8 mouse cellular contexts compared by ENCODE assay signal in the genomic region with DNA sequence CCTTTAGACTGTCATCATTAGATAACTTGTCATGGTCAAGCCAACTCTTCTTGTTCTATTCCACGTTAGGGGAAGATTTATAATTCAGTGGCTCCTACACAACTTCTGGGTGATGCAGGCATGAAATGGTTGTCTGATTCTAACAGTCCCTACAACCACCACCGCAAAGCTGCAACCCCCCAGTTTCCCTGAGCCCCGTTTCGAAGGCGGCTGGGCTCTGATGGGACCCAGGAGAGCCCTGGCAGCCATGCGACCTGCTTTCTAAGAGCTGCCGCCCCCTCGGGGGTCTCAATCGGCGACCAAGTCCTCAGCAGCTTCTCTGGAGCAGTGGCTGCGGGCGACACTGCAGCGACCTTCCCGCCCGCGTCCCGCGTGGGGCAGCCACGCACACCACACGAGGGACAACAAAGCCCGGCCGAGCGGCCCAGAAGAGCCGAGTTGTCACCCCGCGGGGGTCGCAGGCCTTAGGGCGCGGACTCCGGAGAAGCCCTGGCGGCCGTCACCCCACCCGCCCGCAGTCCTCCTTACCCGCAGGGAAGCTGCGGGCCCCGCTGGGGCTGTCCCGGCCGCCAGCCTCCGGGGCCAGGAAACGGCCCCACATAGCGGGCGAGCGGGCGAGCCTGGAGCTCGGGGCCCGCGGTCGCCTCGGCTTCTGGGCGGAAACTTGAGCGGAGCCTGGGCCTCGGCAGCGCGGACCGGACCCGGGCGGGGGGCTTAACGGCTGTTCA. TPM values are rescaled to one million over a fixed set of nuclear protein-coding genes. Genes with fewer than 3 reads are reported as not detected.
DNase-seq lines count a peak whose midpoint lies in the region; ATAC-seq lines count a peak whose summit lies in the region.

No protein-coding gene starts in this region.

- H3K4me3 ChIP-seq in heart, embryonic 11.5 days (ENCODE audit: low read depth, low read length), result peak overlapping the region; percentile 93
- H3K4me3 ChIP-seq in heart, embryonic 14.5 days (ENCODE audit: control insufficient read depth in 1 of 2, insufficient read depth in 1 of 2, low read depth in 1 of 2, low read length in 2 of 2), result peak overlapping the region; percentile 93 to 98
- peak overlapping the region; percentile 90 for H3K4me3 ChIP-seq in stomach, embryonic 14.5 days (ENCODE audit: low read depth, low read length)

- H3K9ac ChIP-seq in heart, embryonic 11.5 days (ENCODE audit: low read depth, low read length), result peak overlapping the region; percentile 97
- peak overlapping the region; percentile 98 for H3K9ac ChIP-seq in heart, embryonic 14.5 days (ENCODE audit: low read length)
- H3K9ac ChIP-seq in stomach, embryonic 14.5 days (replicated peaks; ENCODE audit: low read depth, low read length), result peak overlapping the region; percentile 98

- intact Hi-C loops in heart, postnatal 14 days (cut with DNase I), result loop anchor here (2.0 kb wide), 2 partner anchors 58 to 88 kb away; no protein-coding TSS in a partner anchor

- peak overlapping the region; percentile 90 for H3K27ac ChIP-seq in heart, embryonic 11.5 days (ENCODE audit: low read depth, low read length)
- peak overlapping the region; percentile 88 to 98 for H3K27ac ChIP-seq in heart, embryonic 14.5 days (replicated peaks in 1 of 2; ENCODE audit: control insufficient read depth in 1 of 2, insufficient read depth in 1 of 2, low read depth in 2 of 2, low read length in 2 of 2)
- H3K27ac ChIP-seq in stomach, embryonic 14.5 days (ENCODE audit: low read length), result peak overlapping the region; percentile 98

- peak; percentile 76 for ATAC-seq in heart, embryonic 11.5 days (replicated peaks; ENCODE audit: insufficient number of reproducible peaks, low FRiP score, low TSS enrichment)
- ATAC-seq in heart, embryonic 14.5 days (ENCODE audit: insufficient number of reproducible peaks, insufficient read depth, low FRiP score, low read depth), result peak; percentile 73
- peak; percentile 82 for ATAC-seq in stomach, embryonic 14.5 days (ENCODE audit: insufficient number of reproducible peaks, insufficient read depth, low FRiP score, low read depth)

- no peaks in the 10 kb centered on the region for H3K36me3 ChIP-seq in heart, embryonic 11.5 days (ENCODE audit: control insufficient read depth, insufficient read depth, low read length)
- 0 out of 2 replicates have a peak, but pooled peaks cover 4% of the 10 kb centered on the region for H3K36me3 ChIP-seq in heart, embryonic 14.5 days (ENCODE audit: control insufficient read depth, insufficient read depth, low read length)
- H3K36me3 ChIP-seq in stomach, embryonic 14.5 days (ENCODE audit: control insufficient read depth, insufficient read depth, low read length), result no peaks in the 10 kb centered on the region

- H3K27me3 ChIP-seq in heart, embryonic 11.5 days (ENCODE audit: control insufficient read depth, insufficient read depth, low read length), result no peaks in the 10 kb centered on the region
- H3K27me3 ChIP-seq in heart, embryonic 14.5 days (ENCODE audit: control insufficient read depth, insufficient read depth, low read length), result no peaks in the 10 kb centered on the region
- H3K27me3 ChIP-seq in stomach, embryonic 14.5 days (ENCODE audit: control insufficient read depth, insufficient read depth, low read length), result no peaks in the 10 kb centered on the region

- WGBS in heart, embryonic 11.5 days (ENCODE audit: insufficient replicate concordance), result under 1% methylated on average over 59 of the region's 59 CpGs
- under 1% methylated on average over 59 of the region's 59 CpGs for WGBS in heart, embryonic 14.5 days
- WGBS in stomach, embryonic 14.5 days, result under 1% methylated on average over 56 of the region's 59 CpGs

- H3K4me2 ChIP-seq in heart, embryonic 11.5 days, result peak overlapping the region; percentile 66
- peak overlapping the region; percentile 83 for H3K4me2 ChIP-seq in heart, embryonic 14.5 days (ENCODE audit: low read length)
- H3K4me2 ChIP-seq in stomach, embryonic 14.5 days (replicated peaks; ENCODE audit: low read depth, low read length), result peak overlapping the region; percentile 63

- no peaks in the 10 kb centered on the region for H3K9me3 ChIP-seq in heart, embryonic 11.5 days (replicated peaks; ENCODE audit: control insufficient read depth, low read length)
- no peaks in the 10 kb centered on the region for H3K9me3 ChIP-seq in heart, embryonic 14.5 days (ENCODE audit: control insufficient read depth, low read length)
- H3K9me3 ChIP-seq in stomach, embryonic 14.5 days (ENCODE audit: control insufficient read depth, low read depth, low read length), result no peaks in the 10 kb centered on the region

- no peak for DNase-seq in heart, postnatal 14 days
- peak; percentile 13 for DNase-seq in ES-CJ7 (ENCODE audit: low read depth, low spot score)
- DNase-seq in embryo, embryonic 10.5 days (ENCODE audit: low spot score), result peak; percentile 63
- peak; percentile 39 to 50 for DNase-seq in left cerebral cortex, adult 8-10 months (ENCODE audit: low spot score in 2 of 2)
- DNase-seq in mesoderm, embryonic 11.5 days (ENCODE audit: low read depth, low spot score), result peak; percentile 60

- H3K4me1 ChIP-seq in heart, embryonic 11.5 days (ENCODE audit: control insufficient read depth, insufficient read depth, low read length), result peaks cover 5% of the 10 kb centered on the region
- peaks cover 0 to 23% of the 10 kb centered on the region in 2 experiments; a peak in 2 of 4 replicates for H3K4me1 ChIP-seq in heart, embryonic 14.5 days (ENCODE audit: control insufficient read depth in 2 of 2, insufficient read depth in 2 of 2, low read length in 2 of 2)
- peaks cover 10% of the 10 kb centered on the region; the same call in 1 of the 2 replicates for H3K4me1 ChIP-seq in stomach, embryonic 14.5 days (ENCODE audit: control insufficient read depth, insufficient read depth, low read length)

RNA-seq across cellular contexts. Expression of gene Cep85l, which starts 0.6 kb away (rescaled TPM):
- polyA plus RNA-seq in heart, embryonic 11.5 days (2014; fragmentation: Nextera tagmentation; extraction: Ambion mirVana), result 3.5 and 5.8 TPM in 2 replicates
- 10 to 100 TPM; 18.8 to 21.0 TPM for total RNA-seq in heart, postnatal 14 days (2021)
- 7.1 and 9.5 TPM in 2 replicates for polyA plus RNA-seq in heart, embryonic 14.5 days (2014; fragmentation: Nextera tagmentation; extraction: Ambion mirVana)
- 10 to 100 TPM; 18.3 to 23.7 (median 20.7) TPM for total RNA-seq in left cerebral cortex, adult 8-10 months (2022)
- 13.7 and 14.1 TPM in 2 replicates for polyA plus RNA-seq in stomach, embryonic 14.5 days (2014; fragmentation: Nextera tagmentation; extraction: Ambion mirVana)

RNA-seq across cellular contexts. Expression of gene Pln, which starts 41.7 kb away (rescaled TPM):
- polyA plus RNA-seq in heart, embryonic 11.5 days (2014; fragmentation: Nextera tagmentation; extraction: Ambion mirVana), result 542 and 553 TPM in 2 replicates
- total RNA-seq in heart, postnatal 14 days (2021), result 1,000 to 10,000 TPM; 4,906 to 5,350 TPM
- 1,148 and 1,278 TPM in 2 replicates for polyA plus RNA-seq in heart, embryonic 14.5 days (2014; fragmentation: Nextera tagmentation; extraction: Ambion mirVana)
- 1 to 10 TPM; 1.4 to 7.0 (median 3.6) TPM for total RNA-seq in left cerebral cortex, adult 8-10 months (2022)
- polyA plus RNA-seq in stomach, embryonic 14.5 days (2014; fragmentation: Nextera tagmentation; extraction: Ambion mirVana), result 7.1 and 7.5 TPM in 2 replicates

Comparison
In these comparisons a context has a peak if more than half of its experiments do, and no peak if none do; other contexts are left out.
1. DNase-seq: peak in ES-CJ7 (single experiment), embryo, embryonic 10.5 days (single experiment), left cerebral cortex, adult 8-10 months (2 of 2) and mesoderm, embryonic 11.5 days (single experiment); none in heart, postnatal 14 days (0 of 2).
2. RNA of gene Pln, which starts 41.7 kb away (polyA plus RNA-seq): 1,148 to 1,278 TPM in heart, embryonic 14.5 days and 542 to 553 TPM in heart, embryonic 11.5 days; 7.1 to 7.5 TPM in stomach, embryonic 14.5 days; every median in the first group is over 10 times any median in the second.
3. Peak in every context shown above with its lines, with median percentiles within 50 percentile points of each other: ATAC-seq, H3K27ac ChIP-seq, H3K4me2 ChIP-seq, H3K4me3 ChIP-seq and H3K9ac ChIP-seq.